Mouse (Mus musculus) hindbrain, embryonic 11.5 days (tissue): ENCODE data around the gene Patl1. TPM values are rescaled to one million over a fixed set of nuclear protein-coding genes. Genes with fewer than 3 reads are reported as not detected.
"Not testable (repeated sequence)": the region's sequence is repeated elsewhere in the genome, so short reads cannot be mapped to it uniquely, and the experiment has no call there.

ENCODE experiments used
- ATAC-seq: fragments of 200-750 bp; cut with Nextera tagmentation; 2 replicates; pipeline ENCODE4 v1.8.0; 2017; ENCODE audit warnings: mild to moderate bottlenecking, moderate TSS enrichment, moderate library complexity; ENCODE audit not compliant: low FRiP score
- DNase-seq: peaks from one replicate; pipeline ENCODE4 v3.0.0-alpha.2; 2015; ENCODE audit warnings: low spot score
- H3K27ac ChIP-seq: fragments of 300-500 bp; sonication (generic); 2 replicates; pipeline ENCODE4 v1.5.1; 2014; ENCODE audit warnings: mild to moderate bottlenecking, low read depth, low read length
- H3K27me3 ChIP-seq: fragments of 300-500 bp; sonication (generic); 2 replicates; pipeline ENCODE4 v1.6.1; 2014; ENCODE audit warnings: mild to moderate bottlenecking, low read length, moderate library complexity, mixed read lengths; ENCODE audit not compliant: control insufficient read depth, insufficient read depth
- H3K36me3 ChIP-seq: fragments of 300-500 bp; sonication (generic); 2 replicates; pipeline ENCODE4 v1.6.1; 2014; ENCODE audit warnings: mild to moderate bottlenecking, low read length, moderate library complexity, mixed read lengths; ENCODE audit not compliant: control insufficient read depth, insufficient read depth
- H3K4me1 ChIP-seq: fragments of 300-500 bp; sonication (generic); replicated peaks from 2 replicates; pipeline ENCODE4 v1.6.1; 2014; ENCODE audit warnings: low read length, mixed read lengths; ENCODE audit not compliant: control insufficient read depth, insufficient read depth
- H3K4me2 ChIP-seq: fragments of 300-500 bp; sonication (generic); replicated peaks from 2 replicates; pipeline ENCODE4 v1.6.1; 2014; ENCODE audit warnings: mild to moderate bottlenecking, low read depth, low read length
- H3K4me3 ChIP-seq: fragments of 300-500 bp; sonication (generic); 2 replicates; pipeline ENCODE4 v1.5.1; 2014; ENCODE audit warnings: low read depth, low read length
- H3K9ac ChIP-seq: fragments of 300-500 bp; sonication (generic); 2 replicates; pipeline ENCODE4 v1.6.1; 2014; ENCODE audit warnings: low read depth, low read length
- H3K9me3 ChIP-seq: fragments of 300-500 bp; sonication (generic); 2 replicates; pipeline ENCODE4 v1.6.1; 2016; ENCODE audit warnings: low read length; ENCODE audit not compliant: control insufficient read depth
- WGBS: fragments of 180-500 bp; shearing (Covaris S2); extraction: QIAGEN DNeasy Blood & Tissue Kit; methylation state at CpG from one replicate; pipeline ENCODE4 v1.1.7; 2014; 5-methylcytosine and 5-hydroxymethylcytosine counted together
- polyA plus RNA-seq: library from polyadenylated mRNA; unstranded; fragments of >200 nt; fragmentation: Nextera tagmentation; extraction: Ambion mirVana; gene quantifications from 2 replicates; pipeline ENCODE4 v1.2.1, GENCODE M21; 2014

The Patl1 gene
- polyA plus RNA-seq, 1 experiment from 2014 or later = 26.5 TPM

GRCm38 (mm10) chr19:11922068-11922467 lies 9.9 kb downstream of the Patl1 start:
- no peaks in the 10 kb centered on the region for H3K27me3 ChIP-seq
- H3K4me1 ChIP-seq = no peaks in the 10 kb centered on the region
- no peak overlapping the region for H3K4me2 ChIP-seq
- DNase-seq (no peak), ATAC-seq (no peak)
- WGBS = 83% methylated on average over 1 of the region's 1 CpGs
- no peaks in the 10 kb centered on the region for H3K9me3 ChIP-seq
- peaks cover 13% of the 10 kb centered on the region for H3K36me3 ChIP-seq
- H3K27ac ChIP-seq = no peak overlapping the region
- no peak overlapping the region for H3K9ac ChIP-seq
- H3K4me3 ChIP-seq = no peak overlapping the region

- H3K27ac ChIP-seq, DNase-seq, H3K4me3 ChIP-seq, ATAC-seq, H3K9me3 ChIP-seq, H3K4me2 ChIP-seq, H3K27me3 ChIP-seq, H3K9ac ChIP-seq, H3K4me1 ChIP-seq: not testable (repeated sequence)
- 98% methylated on average over 2 of the region's 2 CpGs for WGBS
- H3K36me3 ChIP-seq = peaks cover 13% of the 10 kb centered on the region
Measured at GRCm38 (mm10) chr19:11922515-11922914, 10.3 kb downstream of the Patl1 start.

- Histone ChIP-seq H3K27me3 (no peaks in the 10 kb centered on the region), H3K4me3 (no peak overlapping the region), H3K9ac (no peak overlapping the region), H3K9me3 (no peaks in the 10 kb centered on the region), H3K4me1 (no peaks in the 10 kb centered on the region), H3K36me3 (peaks cover 16% of the 10 kb centered on the region), H3K4me2 (no peak overlapping the region), H3K27ac (no peak overlapping the region)
- no peak for DNase-seq
- WGBS = 97% methylated on average over 2 of the region's 2 CpGs
- ATAC-seq = no peak
Measured at GRCm38 (mm10) chr19:11926380-11926779, 14.2 kb downstream of the Patl1 start.

- H3K4me3 ChIP-seq = no peak overlapping the region
- no peaks in the 10 kb centered on the region for H3K27me3 ChIP-seq
- H3K36me3 ChIP-seq = peaks cover 20% of the 10 kb centered on the region
- no peak overlapping the region for H3K4me2 ChIP-seq
- 95% methylated on average over 4 of the region's 4 CpGs for WGBS
- no peak overlapping the region for H3K27ac ChIP-seq
- no peak for DNase-seq
- ATAC-seq = no peak
- no peaks in the 10 kb centered on the region for H3K9me3 ChIP-seq
- H3K4me1 ChIP-seq = no peaks in the 10 kb centered on the region
- no peak overlapping the region for H3K9ac ChIP-seq
Measured at GRCm38 (mm10) chr19:11928025-11928748, 16.0 kb downstream of the Patl1 start.

DNA sequence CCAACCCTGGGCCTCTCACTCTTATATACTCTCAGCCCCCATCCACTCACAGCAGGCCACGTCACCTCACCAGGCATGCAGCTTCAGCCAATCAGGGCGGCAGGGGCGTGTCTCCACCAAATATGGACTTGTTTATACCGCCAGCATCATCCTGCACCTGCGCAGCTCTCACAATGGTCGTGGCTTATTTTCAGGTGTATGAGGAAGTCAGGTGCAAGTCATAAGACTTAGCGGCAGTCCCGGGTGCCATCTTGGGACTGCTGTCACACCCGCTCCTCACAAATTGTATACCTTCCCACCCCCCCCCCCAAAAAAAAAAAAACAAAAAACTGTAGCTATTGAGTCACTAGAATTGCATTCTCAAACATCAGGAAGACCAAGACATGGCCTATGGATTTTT lies 34.3 kb downstream of the Patl1 start:
- H3K9ac ChIP-seq, H3K4me3 ChIP-seq, H3K4me2 ChIP-seq, ATAC-seq, H3K36me3 ChIP-seq, H3K27me3 ChIP-seq, H3K4me1 ChIP-seq, H3K9me3 ChIP-seq, H3K27ac ChIP-seq, DNase-seq: not testable (repeated sequence)
- 97% methylated on average over 8 of the region's 9 CpGs for WGBS

DNA sequence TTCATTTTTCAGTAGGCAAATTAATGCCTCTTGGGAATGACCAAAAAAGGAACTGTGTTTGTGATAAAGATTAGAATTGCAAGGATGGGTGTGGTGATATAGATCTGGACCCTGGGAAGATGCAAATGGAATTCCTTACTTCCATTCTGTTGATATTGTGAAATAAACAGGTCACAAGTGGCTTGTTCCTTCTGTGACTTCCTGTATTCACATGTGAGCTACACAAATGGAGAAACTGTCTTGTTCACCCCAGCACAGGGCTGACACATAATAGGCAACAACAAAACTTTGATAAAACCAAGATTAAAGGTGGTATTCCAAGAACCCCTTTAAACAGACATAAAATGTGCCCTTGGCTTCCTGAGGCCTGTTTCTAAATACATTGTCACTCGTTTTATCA lies 37.7 kb downstream of the Patl1 start:
- ATAC-seq = no peak
- Histone ChIP-seq H3K9me3 (no peaks in the 10 kb centered on the region), H3K4me3 (no peak overlapping the region), H3K36me3 (no peaks in the 10 kb centered on the region), H3K4me2 (no peak overlapping the region), H3K4me1 (no peaks in the 10 kb centered on the region), H3K9ac (no peak overlapping the region), H3K27ac (no peak overlapping the region), H3K27me3 (no peaks in the 10 kb centered on the region)
- WGBS = 55% methylated on average over 1 of the region's 1 CpGs
- DNase-seq = no peak

- no peak overlapping the region for H3K27ac ChIP-seq
- H3K36me3 ChIP-seq = no peaks in the 10 kb centered on the region
- H3K9ac ChIP-seq = no peak overlapping the region
- DNase-seq (no peak), ATAC-seq (no peak)
- 76% methylated on average over 7 of the region's 7 CpGs for WGBS
- no peaks in the 10 kb centered on the region for H3K4me1 ChIP-seq
- H3K9me3 ChIP-seq = no peaks in the 10 kb centered on the region
- no peak overlapping the region for H3K4me3 ChIP-seq
- H3K4me2 ChIP-seq = no peak overlapping the region
- H3K27me3 ChIP-seq = no peaks in the 10 kb centered on the region
Measured at GRCm38 (mm10) chr19:11950747-11951146, 38.5 kb downstream of the Patl1 start.

DNA sequence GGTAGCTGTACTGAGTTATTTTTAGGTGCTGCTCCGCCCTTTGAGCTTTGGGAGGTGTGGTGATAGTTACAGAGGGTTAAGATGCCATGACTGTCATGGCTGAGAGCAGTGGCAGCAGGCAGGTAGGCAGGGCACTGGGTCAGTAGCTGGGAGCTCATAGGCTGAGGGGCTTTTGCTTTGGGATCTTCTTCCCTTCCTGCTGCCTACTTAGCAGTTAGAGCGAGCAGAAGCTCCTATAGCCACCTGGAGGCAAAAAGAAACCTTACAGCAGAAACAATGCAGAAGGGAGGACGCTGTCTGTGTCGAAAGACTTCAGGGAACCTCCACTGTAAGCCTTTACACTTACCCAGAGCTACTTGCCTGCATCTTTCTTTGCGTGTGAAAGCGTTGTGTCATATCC lies 42.0 kb downstream of the Patl1 start:
- no peaks in the 10 kb centered on the region for H3K27me3 ChIP-seq
- no peak overlapping the region for H3K4me2 ChIP-seq
- H3K4me1 ChIP-seq = no peaks in the 10 kb centered on the region
- no peak for ATAC-seq
- WGBS = 65% methylated on average over 5 of the region's 6 CpGs
- H3K27ac ChIP-seq = no peak overlapping the region
- H3K4me3 ChIP-seq = no peak overlapping the region
- H3K9me3 ChIP-seq = no peaks in the 10 kb centered on the region
- no peaks in the 10 kb centered on the region for H3K36me3 ChIP-seq
- no peak overlapping the region for H3K9ac ChIP-seq
- no peak for DNase-seq

DNA sequence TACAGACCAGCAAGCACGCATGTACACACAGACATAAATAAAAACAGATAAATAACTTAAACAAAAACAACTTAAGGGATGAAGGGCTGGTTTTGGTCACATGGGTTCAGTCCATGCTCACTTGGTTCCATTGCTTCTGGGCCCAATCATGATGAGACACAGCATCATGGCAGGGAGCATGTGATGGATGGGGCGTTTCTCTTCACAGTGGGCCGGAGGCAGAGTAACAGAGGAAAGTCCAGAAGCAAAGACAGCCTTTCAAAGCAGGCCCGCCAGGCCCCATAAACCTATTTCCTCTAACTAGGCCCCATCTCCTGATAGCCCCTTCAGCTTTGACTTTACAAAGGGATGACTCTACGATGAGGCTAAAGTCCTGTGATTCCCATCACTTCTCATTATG lies 44.4 kb downstream of the Patl1 start:
- Histone ChIP-seq H3K4me2 (no peak overlapping the region), H3K4me3 (no peak overlapping the region), H3K36me3 (no peaks in the 10 kb centered on the region), H3K27ac (no peak overlapping the region), H3K4me1 (no peaks in the 10 kb centered on the region), H3K27me3 (no peaks in the 10 kb centered on the region), H3K9ac (no peak overlapping the region), H3K9me3 (no peaks in the 10 kb centered on the region)
- DNase-seq (no peak), ATAC-seq (no peak)
- WGBS = 87% methylated on average over 5 of the region's 5 CpGs
